Mouse (Mus musculus) forebrain, embryonic 14.5 days (tissue): ENCODE measurements at regions not wholly inside any gene's neighbourhood (a gene's known extent, or its start where the extent isn't known, plus 50 kb on each side); places are given as distances from the start of the nearest gene placed in this dataset.

Source experiments
- ATAC-seq: fragments of 200-750 bp; cut with Nextera tagmentation; 2 replicates; pipeline ENCODE4 v1.8.0; 2017; ENCODE audit warnings: mild to moderate bottlenecking, moderate library complexity
- DNase-seq: peaks from one replicate; pipeline ENCODE4 v3.0.0-alpha.2; 2015; ENCODE audit warnings: low spot score
- H3K27ac ChIP-seq: fragments of 300-500 bp; sonication (generic); 2 replicates; pipeline ENCODE4 v1.5.1; 2014; ENCODE audit warnings: low read depth, mild to moderate bottlenecking, control low read depth, low read length, moderate library complexity
- H3K27me3 ChIP-seq: fragments of 300-500 bp; sonication (generic); replicated peaks from 2 replicates; pipeline ENCODE4 v1.6.1; 2014; ENCODE audit warnings: low read length, control low read depth, mixed read lengths; ENCODE audit not compliant: control insufficient read depth, insufficient read depth
- H3K36me3 ChIP-seq: fragments of 300-500 bp; sonication (generic); 2 replicates; pipeline ENCODE4 v1.6.1; 2014; ENCODE audit warnings: low read length, control low read depth; ENCODE audit not compliant: control insufficient read depth, insufficient read depth
- H3K4me1 ChIP-seq: fragments of 300-500 bp; sonication (generic); 2 replicates; pipeline ENCODE4 v1.6.1; 2014; ENCODE audit warnings: antibody characterized with exemption, low read length, control low read depth; ENCODE audit not compliant: control insufficient read depth, insufficient read depth
- H3K4me2 ChIP-seq: fragments of 300-500 bp; sonication (generic); 2 replicates; pipeline ENCODE4 v1.6.1; 2014; ENCODE audit warnings: mild to moderate bottlenecking, control low read depth, low read length
- H3K4me3 ChIP-seq: fragments of 300-500 bp; sonication (generic); 2 replicates; pipeline ENCODE4 v1.5.1; 2014; ENCODE audit warnings: low read depth, low read length, control low read depth
- H3K9ac ChIP-seq: fragments of 300-500 bp; sonication (generic); 2 replicates; pipeline ENCODE4 v1.6.1; 2014; ENCODE audit warnings: mild to moderate bottlenecking, low read length, control low read depth, moderate library complexity
- H3K9me3 ChIP-seq: fragments of 300-500 bp; sonication (generic); replicated peaks from 2 replicates; pipeline ENCODE4 v1.6.1; 2016; ENCODE audit warnings: low read length, control low read depth, mixed read lengths; ENCODE audit not compliant: control insufficient read depth
- WGBS: fragments of 180-500 bp; shearing (Covaris S2); extraction: QIAGEN DNeasy Blood & Tissue Kit; methylation state at CpG from one replicate; pipeline ENCODE4 v1.1.7; 2014; 5-methylcytosine and 5-hydroxymethylcytosine counted together

- Histone ChIP-seq H3K4me1 (peaks cover 14% of the 10 kb centered on the region), H3K36me3 (no peaks in the 10 kb centered on the region), H3K27ac (no peak overlapping the region), H3K27me3 (no peaks in the 10 kb centered on the region; the same call in 1 of the 2 replicates), H3K4me3 (no peak overlapping the region), H3K9ac (no peak overlapping the region), H3K9me3 (no peaks in the 10 kb centered on the region), H3K4me2 (peak overlapping the region; percentile 20; the same call in 1 of the 2 replicates)
- DNase-seq, result no peak
- 30% methylated on average over 7 of the region's 7 CpGs for WGBS
- ATAC-seq, result no peak
Observed at GRCm38 (mm10) chr14:120154413-120154812, 112.2 kb upstream of the Oxgr1 start.

DNA sequence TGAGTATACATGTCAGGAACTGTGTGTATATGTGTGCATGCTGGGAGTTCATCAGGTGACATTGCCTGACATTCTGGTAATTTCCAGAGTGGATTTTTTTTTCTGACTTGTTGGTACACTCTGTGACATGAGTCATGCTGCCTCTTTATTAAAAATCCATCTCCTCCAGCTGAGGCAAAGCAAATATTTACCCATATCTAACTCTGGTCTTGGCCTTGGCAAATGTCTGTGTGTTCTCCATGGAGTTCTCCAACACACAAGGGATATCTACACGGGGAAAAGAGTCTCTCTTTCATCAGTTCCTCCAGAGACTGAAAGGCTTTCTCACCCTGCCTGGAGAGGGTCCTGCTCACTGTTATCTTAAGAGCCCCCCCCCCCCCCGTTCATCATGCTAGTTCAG, 111.3 kb upstream of the Mbnl2 start:
- H3K4me1 ChIP-seq, result no peaks in the 10 kb centered on the region
- H3K4me2 ChIP-seq, result no peak overlapping the region
- H3K4me3 ChIP-seq, result no peak overlapping the region
- no peak for ATAC-seq
- no peaks in the 10 kb centered on the region for H3K27me3 ChIP-seq
- H3K9me3 ChIP-seq, result no peaks in the 10 kb centered on the region
- 78% methylated on average over 2 of the region's 2 CpGs for WGBS
- H3K36me3 ChIP-seq, result no peaks in the 10 kb centered on the region
- H3K27ac ChIP-seq, result no peak overlapping the region
- no peak for DNase-seq
- no peak overlapping the region for H3K9ac ChIP-seq

GRCm38 (mm10) chr14:120165496-120166045, 109.9 kb upstream of the Mbnl2 start:
- Histone ChIP-seq H3K4me2 (no peak overlapping the region), H3K4me3 (no peak overlapping the region), H3K36me3 (no peaks in the 10 kb centered on the region), H3K27ac (no peak overlapping the region), H3K27me3 (no peaks in the 10 kb centered on the region), H3K4me1 (no peaks in the 10 kb centered on the region), H3K9ac (no peak overlapping the region), H3K9me3 (no peaks in the 10 kb centered on the region)
- DNase-seq (no peak), ATAC-seq (no peak)
- 87% methylated on average over 10 of the region's 10 CpGs for WGBS

GRCm38 (mm10) chr14:120170733-120171132, 104.7 kb upstream of the Mbnl2 start:
- H3K4me3 ChIP-seq, result no peak overlapping the region
- no peaks in the 10 kb centered on the region for H3K27me3 ChIP-seq
- ATAC-seq (no peak), DNase-seq (no peak)
- no peak overlapping the region for H3K9ac ChIP-seq
- WGBS, result 94% methylated on average over 7 of the region's 7 CpGs
- H3K36me3 ChIP-seq, result no peaks in the 10 kb centered on the region
- no peaks in the 10 kb centered on the region for H3K9me3 ChIP-seq
- H3K27ac ChIP-seq, result no peak overlapping the region
- H3K4me2 ChIP-seq, result no peak overlapping the region
- no peaks in the 10 kb centered on the region for H3K4me1 ChIP-seq

GRCm38 (mm10) chr14:120172058-120172457, 103.4 kb upstream of the Mbnl2 start:
- H3K9me3 ChIP-seq, result no peaks in the 10 kb centered on the region
- WGBS, result 90% methylated on average over 4 of the region's 4 CpGs
- no peak overlapping the region for H3K4me3 ChIP-seq
- DNase-seq, result no peak
- no peak overlapping the region for H3K9ac ChIP-seq
- H3K27ac ChIP-seq, result no peak overlapping the region
- no peak overlapping the region for H3K4me2 ChIP-seq
- no peaks in the 10 kb centered on the region for H3K36me3 ChIP-seq
- H3K27me3 ChIP-seq, result no peaks in the 10 kb centered on the region
- H3K4me1 ChIP-seq, result no peaks in the 10 kb centered on the region
- no peak for ATAC-seq

- H3K27me3 ChIP-seq, result no peaks in the 10 kb centered on the region
- ATAC-seq, result no peak
- no peak for DNase-seq
- H3K36me3 ChIP-seq, result no peaks in the 10 kb centered on the region
- no peak overlapping the region for H3K4me2 ChIP-seq
- H3K4me3 ChIP-seq, result no peak overlapping the region
- H3K9me3 ChIP-seq, result no peaks in the 10 kb centered on the region
- H3K4me1 ChIP-seq, result no peaks in the 10 kb centered on the region
- 85% methylated on average over 8 of the region's 8 CpGs for WGBS
- no peak overlapping the region for H3K9ac ChIP-seq
- H3K27ac ChIP-seq, result no peak overlapping the region
Observed at GRCm38 (mm10) chr14:120172844-120173243, 102.6 kb upstream of the Mbnl2 start.

DNA sequence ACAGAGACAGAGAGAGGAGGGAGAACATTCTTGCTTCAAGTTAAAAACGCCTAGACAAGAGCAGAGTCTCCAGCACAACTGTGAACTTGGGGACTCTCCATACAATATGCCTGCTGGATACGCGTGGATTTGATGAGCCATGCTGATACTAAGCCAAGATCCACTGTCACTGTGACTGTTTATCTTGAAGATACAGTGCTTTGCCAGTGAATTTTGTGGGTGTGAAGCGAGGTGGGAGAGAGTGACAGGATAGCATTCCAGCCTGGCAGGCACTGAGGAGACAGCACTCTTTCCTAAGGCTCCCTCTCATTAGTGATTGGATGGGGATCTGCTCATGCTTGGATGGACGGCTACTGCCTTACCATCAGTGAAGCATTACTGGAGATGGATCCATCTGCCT, 100.9 kb upstream of the Mbnl2 start:
- H3K9ac ChIP-seq, result no peak overlapping the region
- WGBS, result 74% methylated on average over 5 of the region's 5 CpGs
- H3K27ac ChIP-seq, result no peak overlapping the region
- ATAC-seq (peak; percentile 72; the same call in 1 of the 2 replicates), DNase-seq (peak; percentile 59)
- no peak overlapping the region for H3K4me3 ChIP-seq
- H3K27me3 ChIP-seq, result no peaks in the 10 kb centered on the region
- H3K36me3 ChIP-seq, result no peaks in the 10 kb centered on the region
- no peaks in the 10 kb centered on the region for H3K9me3 ChIP-seq
- H3K4me2 ChIP-seq, result no peak overlapping the region
- H3K4me1 ChIP-seq, result no peaks in the 10 kb centered on the region

DNA sequence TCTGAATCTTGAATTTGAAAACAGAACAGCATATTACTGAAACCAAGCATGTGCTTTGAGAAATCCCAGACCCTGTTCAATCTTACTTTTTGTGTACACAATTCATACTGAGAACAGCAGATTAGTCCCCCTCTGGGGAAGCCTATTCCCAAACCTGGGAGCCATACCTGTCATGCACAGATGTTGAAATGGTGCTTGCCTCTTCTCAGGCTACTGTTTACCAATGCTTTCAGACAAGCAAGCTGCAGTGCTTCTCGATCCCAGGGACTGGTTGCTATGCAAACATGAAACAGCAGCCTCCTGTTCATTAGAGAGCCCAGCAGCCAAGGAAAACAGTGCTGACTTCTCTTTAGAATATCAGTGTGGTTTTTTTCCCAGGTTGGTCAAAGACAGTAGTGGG, 80.3 kb upstream of the Mbnl2 start:
- Histone ChIP-seq H3K36me3 (no peaks in the 10 kb centered on the region), H3K27ac (no peak overlapping the region), H3K9me3 (no peaks in the 10 kb centered on the region), H3K9ac (no peak overlapping the region), H3K27me3 (no peaks in the 10 kb centered on the region), H3K4me1 (no peaks in the 10 kb centered on the region), H3K4me2 (no peak overlapping the region), H3K4me3 (no peak overlapping the region)
- WGBS, result 61% methylated on average over 1 of the region's 1 CpGs
- no peak for DNase-seq
- no peak for ATAC-seq

DNA sequence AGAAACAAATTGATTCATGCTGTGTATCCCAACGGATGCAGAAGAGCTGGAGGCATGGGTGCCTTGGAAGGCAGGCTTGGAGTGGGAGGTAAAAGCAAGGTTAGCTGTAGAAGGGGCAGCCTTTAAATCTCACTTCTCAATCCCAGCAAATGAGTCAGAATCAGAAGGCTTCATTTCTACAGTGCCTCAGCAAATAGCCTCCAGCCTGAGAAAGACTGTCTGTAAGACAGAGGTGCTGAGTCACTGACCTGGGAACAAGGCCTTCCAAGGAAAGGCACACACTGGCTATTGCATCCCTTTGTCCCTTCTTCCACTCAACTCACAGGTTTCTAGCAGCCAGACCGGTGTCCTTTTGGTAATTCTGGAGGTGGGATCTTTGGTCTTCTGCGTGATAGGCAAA, 63.7 kb upstream of the Mbnl2 start:
- no peak overlapping the region for H3K27ac ChIP-seq
- no peaks in the 10 kb centered on the region for H3K4me1 ChIP-seq
- WGBS, result 88% methylated on average over 3 of the region's 3 CpGs
- H3K9ac ChIP-seq, result no peak overlapping the region
- H3K36me3 ChIP-seq, result no peaks in the 10 kb centered on the region
- ATAC-seq (no peak), DNase-seq (no peak)
- no peaks in the 10 kb centered on the region for H3K27me3 ChIP-seq
- H3K4me3 ChIP-seq, result no peak overlapping the region
- no peak overlapping the region for H3K4me2 ChIP-seq
- H3K9me3 ChIP-seq, result no peaks in the 10 kb centered on the region
